Mouse (Mus musculus) frontal cortex, adult (tissue): ENCODE results near the gene Babam2.

Experiments
- ATAC-seq: cut with Nextera tagmentation; 2 replicates; pipeline ENCODE4 v1.9.2; 2017; ENCODE audit warnings: mild to moderate bottlenecking, moderate library complexity, mixed read lengths; ENCODE audit not compliant: low TSS enrichment

The Babam2 gene

GRCm38 (mm10) chr5:32074053-32074452 is 376.6 kb downstream of the Babam2 start:
- no peak for ATAC-seq

- ATAC-seq, result no peak
These were observed 379.7 kb downstream of the Babam2 start for GRCm38 (mm10) chr5:32077139-32077538.

- no peak for ATAC-seq
These were observed 381.5 kb downstream of the Babam2 start for GRCm38 (mm10) chr5:32078986-32079385.

- ATAC-seq, result peak; percentile 86
These were observed 383.2 kb downstream of the Babam2 start for GRCm38 (mm10) chr5:32080490-32081219.

- no peak for ATAC-seq
These were observed 386.9 kb downstream of the Babam2 start for GRCm38 (mm10) chr5:32084401-32084804.

- no peak for ATAC-seq
These were observed 388.1 kb downstream of the Babam2 start for GRCm38 (mm10) chr5:32085566-32085965.

- ATAC-seq, result no peak
These were observed 388.5 kb downstream of the Babam2 start for GRCm38 (mm10) chr5:32085971-32086370.

- no peak for ATAC-seq
These were observed 389.1 kb downstream of the Babam2 start for GRCm38 (mm10) chr5:32086526-32087090.

- peak; percentile 73; the same call in 1 of the 2 replicates for ATAC-seq
These were observed 392.0 kb downstream of the Babam2 start for GRCm38 (mm10) chr5:32089481-32089880.

GRCm38 (mm10) chr5:32092281-32092680 is 394.8 kb downstream of the Babam2 start:
- no peak for ATAC-seq

- no peak for ATAC-seq
These were observed 401.2 kb downstream of the Babam2 start for GRCm38 (mm10) chr5:32098691-32099090.

- no peak for ATAC-seq
These were observed 405.0 kb downstream of the Babam2 start for GRCm38 (mm10) chr5:32102484-32102883.

GRCm38 (mm10) chr5:32102971-32103431 is 405.5 kb downstream of the Babam2 start:
- ATAC-seq, result no peak

GRCm38 (mm10) chr5:32103545-32103944 is 406.1 kb downstream of the Babam2 start:
- no peak for ATAC-seq

- ATAC-seq, result no peak
These were observed 406.9 kb downstream of the Babam2 start for GRCm38 (mm10) chr5:32104119-32104990.

GRCm38 (mm10) chr5:32106473-32107140 is 409.1 kb downstream of the Babam2 start:
- no peak for ATAC-seq

GRCm38 (mm10) chr5:32110651-32111050 is 413.2 kb downstream of the Babam2 start:
- ATAC-seq, result no peak

GRCm38 (mm10) chr5:32112206-32112916 is 414.9 kb downstream of the Babam2 start:
- no peak for ATAC-seq

- no peak for ATAC-seq
These were observed 423.5 kb downstream of the Babam2 start for GRCm38 (mm10) chr5:32120901-32121376.

GRCm38 (mm10) chr5:32121936-32122335 is 424.5 kb downstream of the Babam2 start:
- ATAC-seq, result no peak

- no peak for ATAC-seq
These were observed 424.9 kb downstream of the Babam2 start for GRCm38 (mm10) chr5:32122363-32122762.
